Mouse (Mus musculus) heart, adult 2 months (tissue): ENCODE results near the gene Dmrt3.

Source experiments
- CTCF ChIP-seq: fragments of 200-600 bp; IDR thresholded peaks from 2 replicates; pipeline ENCODE4 v1.8.1; 2022; ENCODE audit warnings: antibody characterized with exemption, mild to moderate bottlenecking, moderate library complexity
- EP300 ChIP-seq: fragments of 200-500 bp; IDR thresholded peaks from 2 replicates; pipeline ENCODE4 v1.6.1; 2011; ENCODE audit warnings: low read depth, low read length, control low read depth; ENCODE audit not compliant: insufficient read depth
- POLR2A ChIP-seq: fragments of 200-500 bp; IDR thresholded peaks from 2 replicates; pipeline ENCODE4 v1.6.1; 2011; ENCODE audit warnings: mild to moderate bottlenecking, low read depth, low read length, control low read depth; ENCODE audit not compliant: insufficient read depth

DNA sequence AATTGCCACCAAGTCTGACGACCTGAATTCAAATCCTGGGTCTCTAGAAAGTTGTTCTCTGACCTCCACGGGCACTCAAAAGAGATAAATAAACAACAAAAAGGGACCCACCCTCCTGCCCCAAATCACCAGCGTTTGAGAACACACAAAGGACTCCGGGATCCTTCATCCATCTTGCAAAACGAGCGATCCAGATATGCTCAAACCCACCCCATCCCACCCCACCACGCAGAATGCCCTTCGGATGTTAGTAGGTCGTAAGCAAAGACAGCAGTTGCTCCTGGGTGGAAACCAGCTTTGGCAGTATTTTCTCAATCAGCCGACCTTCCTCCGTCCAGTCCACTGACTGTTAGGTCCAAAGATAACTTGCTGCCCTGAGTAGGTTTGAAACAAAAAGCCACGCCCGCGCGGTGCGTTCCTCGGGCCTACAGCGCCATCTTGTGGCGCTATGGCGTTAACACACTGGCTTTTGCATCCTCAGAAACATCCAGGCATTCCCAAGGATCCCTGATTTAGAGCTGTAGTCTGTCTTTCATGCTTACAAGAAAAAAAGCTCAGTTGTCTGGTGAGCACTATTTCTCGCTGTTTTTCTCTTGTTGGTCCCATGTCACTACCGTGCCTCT is 25.6 kb downstream of the Dmrt3 start:
- peak; percentile 92 for TF ChIP-seq CTCF
- no peak for TF ChIP-seq POLR2A
- TF ChIP-seq EP300 = 0 out of 2 replicates have a peak, but pooled peaks have one; percentile 30
